23 mouse cellular contexts compared by ENCODE assay signal in genomic region chr17:11532066-11532465, GRCm38 (mm10).
DNase-seq lines count a peak whose midpoint lies in the region; ATAC-seq and TF ChIP-seq lines count a peak whose summit lies in the region.
"Had no signal": no experiment of that assay in that cellular context is flagged by ENCODE, and none has a peak within 500 bp of the region (broad histone marks: within the 10 kb centered on the region; RNA-seq: fewer than 3 reads in every experiment).

No protein-coding gene starts in this region.

- in situ Hi-C loops in ES-E14 (cut with MboI; ENCODE audit: low sequenced_read_pairs in 2 of 2, unreplicated experiment in 2 of 2), result no loop called here

- no peak overlapping the region for H3K27ac ChIP-seq in heart, embryonic 12.5 days (ENCODE audit: poor library complexity, severe bottlenecking)
- no peak overlapping the region for H3K27ac ChIP-seq in ES-E14 (ENCODE audit: insufficient read depth, low read depth, low read length, poor library complexity, severe bottlenecking)
- H3K27ac ChIP-seq: embryonic facial prominence, embryonic 12.5 days; heart, embryonic 13.5 days; hindbrain, embryonic 13.5 days; hindbrain, postnatal 0 days had no signal

- H3K27me3 ChIP-seq in heart, embryonic 12.5 days (replicated peaks), result no peaks in the 10 kb centered on the region
- H3K27me3 ChIP-seq: embryonic facial prominence, embryonic 12.5 days; forebrain, embryonic 12.5 days; heart, embryonic 13.5 days; hindbrain, embryonic 13.5 days had no signal

- WGBS in heart, embryonic 12.5 days, result 43% methylated on average over 3 of the region's 3 CpGs

- H3K9ac ChIP-seq in heart, embryonic 12.5 days, result no peak overlapping the region
- H3K9ac ChIP-seq in ES-E14 (ENCODE audit: insufficient read depth, low read depth, low read length, poor library complexity, severe bottlenecking), result no peak overlapping the region
- H3K9ac ChIP-seq: embryonic facial prominence, embryonic 12.5 days; forebrain, embryonic 12.5 days; heart, embryonic 13.5 days; hindbrain, embryonic 13.5 days had no signal

- ATAC-seq in heart, embryonic 12.5 days (ENCODE audit: insufficient number of reproducible peaks, low FRiP score), result no peak
- ATAC-seq: CD4-positive, CD25-positive, alpha-beta regulatory T cell, adult 4 months; forebrain, embryonic 16.5 days; hindbrain, postnatal 0 days had no signal

- H3K4me2 ChIP-seq in heart, embryonic 12.5 days, result no peak overlapping the region
- H3K4me2 ChIP-seq: embryonic facial prominence, embryonic 12.5 days; forebrain, embryonic 12.5 days; heart, embryonic 13.5 days; hindbrain, embryonic 13.5 days had no signal

- no peak overlapping the region for H3K4me3 ChIP-seq in heart, embryonic 12.5 days
- H3K4me3 ChIP-seq in ES-E14 (ENCODE audit: insufficient read depth in 1 of 2, low read depth in 1 of 2, low read length in 2 of 2, poor library complexity in 1 of 2, severe bottlenecking in 1 of 2), result no peak overlapping the region
- H3K4me3 ChIP-seq: embryonic facial prominence, embryonic 12.5 days; forebrain, embryonic 12.5 days; heart, embryonic 13.5 days; hindbrain, embryonic 13.5 days had no signal

- no peaks in the 10 kb centered on the region; the same call in 1 of the 2 replicates for H3K9me3 ChIP-seq in heart, embryonic 12.5 days (replicated peaks)
- H3K9me3 ChIP-seq in ES-E14 (ENCODE audit: control insufficient read depth, insufficient read depth, low read depth, low read length), result no peaks in the 10 kb centered on the region
- H3K9me3 ChIP-seq: embryonic facial prominence, embryonic 12.5 days; forebrain, embryonic 12.5 days; heart, embryonic 13.5 days; hindbrain, embryonic 13.5 days had no signal

- no peaks in the 10 kb centered on the region for H3K36me3 ChIP-seq in heart, embryonic 12.5 days
- no peaks in the 10 kb centered on the region for H3K36me3 ChIP-seq in ES-E14 (ENCODE audit: control insufficient read depth, insufficient read depth, low read length, poor library complexity, severe bottlenecking)
- H3K36me3 ChIP-seq: embryonic facial prominence, embryonic 12.5 days; forebrain, embryonic 12.5 days; heart, embryonic 13.5 days; hindbrain, embryonic 13.5 days had no signal

- DNase-seq in adrenal gland, adult (ENCODE audit: inconsistent age in 2 of 2, low spot score in 1 of 2), result peak; percentile 6 to 58
- DNase-seq in adrenal gland, adult 2 months, result no peak
- DNase-seq in heart, adult 11 months, result peak; percentile 40
- DNase-seq in ES-E14 (ENCODE audit: low read depth, low spot score), result peak; percentile 9
- no peak for DNase-seq in cerebellum, adult 9-11 months
- DNase-seq in urinary bladder, postnatal 25 days (ENCODE audit: low spot score), result no peak
- DNase-seq: adrenal gland, postnatal 25 days; B cell, adult 2 months; cerebellum, adult 11 months; cerebellum, adult 8-10 months; cerebellum, postnatal 25 days; gastrocnemius, postnatal 14 days; heart, postnatal 36 days; kidney, adult 11 months; kidney, adult 9 months had no signal

- no peaks in the 10 kb centered on the region for H3K4me1 ChIP-seq in heart, embryonic 12.5 days (replicated peaks)
- H3K4me1 ChIP-seq in ES-E14 (ENCODE audit: control insufficient read depth in 2 of 2, insufficient read depth in 2 of 2, low read length in 2 of 2, poor library complexity in 1 of 2), result peaks cover 8 to 25% of the 10 kb centered on the region in 2 experiments
- H3K4me1 ChIP-seq: embryonic facial prominence, embryonic 12.5 days had no signal

TF ChIP-seq in ES-E14, 5 proteins besides CTCF, POLR2A, EP300 and RAD21:
- TF ChIP-seq ZNF384 (IDR thresholded peaks at IDR 0.05; ENCODE audit: low read depth, low read length), result no peak

Comparison
In these comparisons a context has a peak if more than half of its experiments do, and no peak if none do; other contexts are left out.
1. DNase-seq: peak in adrenal gland, adult (2 of 2), heart, adult 11 months (single experiment) and ES-E14 (single experiment); none in adrenal gland, adult 2 months (single experiment), cerebellum, adult 9-11 months (single experiment) and urinary bladder, postnatal 25 days (single experiment).